Mouse (Mus musculus): ENCODE measurements around the gene Plekha3.

GRCm38 (mm10) chr2:76630293-76630692 is 44.8 kb upstream of the Plekha3 start:
- no peak for TF ChIP-seq CTCF (conservative IDR thresholded peaks at IDR 0.05 in 1 of 2, IDR thresholded peaks at IDR 0.05 in 1 of 2; ENCODE audit: low read depth in 2 of 2, low read length in 2 of 2)
- TF ChIP-seq TBP (conservative IDR thresholded peaks at IDR 0.05; ENCODE audit: low read depth, low read length): no peak
- TF ChIP-seq ZC3H11A (IDR thresholded peaks at IDR 0.05; ENCODE audit: low read depth, low read length): no peak
- TF ChIP-seq MAX (IDR thresholded peaks at IDR 0.05; ENCODE audit: low read length): no peak
